ENCODE assay signal across 7 mouse cellular contexts in the genomic region with DNA sequence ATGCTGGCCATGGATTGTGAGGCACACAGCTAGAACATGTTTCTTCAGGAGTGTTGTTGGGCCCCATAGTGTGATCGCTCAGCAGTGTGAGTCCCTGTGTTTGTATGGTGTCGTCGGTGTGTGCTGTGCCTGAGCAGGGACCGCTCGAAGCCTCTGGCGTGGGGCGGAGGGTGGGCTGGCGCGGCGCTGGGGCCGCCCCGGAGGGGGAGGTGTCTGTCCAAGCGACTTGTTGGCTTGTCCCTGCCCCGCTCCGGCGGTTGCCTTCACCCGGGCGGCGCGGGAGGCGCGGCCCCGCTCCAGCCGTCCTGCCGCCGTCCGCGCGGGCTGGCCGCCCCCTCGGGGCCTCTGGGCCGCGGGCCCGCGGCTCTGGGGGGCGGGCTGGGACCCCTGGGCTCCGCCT. TPM values are rescaled to one million over a fixed set of nuclear protein-coding genes. Genes with fewer than 3 reads are reported as not detected.
DNase-seq lines count a peak whose midpoint lies in the region; ATAC-seq and TF ChIP-seq lines count a peak whose summit lies in the region.

No protein-coding gene starts in this region.

- peak; percentile 26 for ATAC-seq in megakaryocyte progenitor cell, adult 5-6 weeks (replicated peaks; ENCODE audit: poor library complexity)

- H3K36me3 ChIP-seq in forebrain, embryonic 10.5 days (replicated peaks) = peaks cover 10% of the 10 kb centered on the region
- H3K36me3 ChIP-seq in testis, adult 2 months (ENCODE audit: control insufficient read depth, insufficient read depth, low read length) = peaks cover 2% of the 10 kb centered on the region

- peak; percentile 78 for TF ChIP-seq POLR2A in testis, adult 2 months (IDR thresholded peaks at IDR 0.05; ENCODE audit: control insufficient read depth, low read depth, low read length)

- H3K27me3 ChIP-seq in forebrain, embryonic 10.5 days (ENCODE audit: poor library complexity, severe bottlenecking) = peaks cover 54% of the 10 kb centered on the region
- no peaks in the 10 kb centered on the region for H3K27me3 ChIP-seq in testis, adult 2 months (ENCODE audit: control insufficient read depth, insufficient read depth, low read length)

- intact Hi-C loops in heart, postnatal 14 days (cut with DNase I) = no loop called here

- peaks cover 78% of the 10 kb centered on the region for H3K4me1 ChIP-seq in forebrain, embryonic 10.5 days
- H3K4me1 ChIP-seq in testis, adult 2 months (ENCODE audit: control insufficient read depth, insufficient read depth, low read length) = peaks cover 47% of the 10 kb centered on the region

- no peaks in the 10 kb centered on the region for H3K9me3 ChIP-seq in forebrain, embryonic 10.5 days

- H3K27ac ChIP-seq in forebrain, embryonic 10.5 days = peak overlapping the region; percentile 86
- H3K27ac ChIP-seq in testis, adult 2 months (ENCODE audit: control insufficient read depth, insufficient read depth, low read depth, low read length) = peak overlapping the region; percentile 72

- H3K4me3 ChIP-seq in forebrain, embryonic 10.5 days = peak overlapping the region; percentile 56
- H3K4me3 ChIP-seq in testis, adult 2 months (ENCODE audit: control insufficient read depth, low read depth, low read length) = peak overlapping the region; percentile 89

- DNase-seq in adrenal gland, adult 2 months = peak; percentile 89
- peak; percentile 46 for DNase-seq in forebrain, embryonic 10.5 days (ENCODE audit: extremely low spot score, low spot score)
- DNase-seq in heart, postnatal 14 days = peak; percentile 87 to 90
- peak; percentile 86 to 91 for DNase-seq in kidney, postnatal 4 days
- DNase-seq in cerebellum, adult 11 months = no peak

- no peak for TF ChIP-seq CTCF in testis, adult 2 months (IDR thresholded peaks at IDR 0.05; ENCODE audit: control insufficient read depth, insufficient read depth, insufficient replicate concordance, low read depth, low read length)

- 3% methylated on average over 37 of the region's 37 CpGs for WGBS in forebrain, embryonic 10.5 days

RNA-seq across cellular contexts. Expression of a gene that starts 24.6 kb away (rescaled TPM):
- 10 to 100 TPM; 29.0 to 29.3 TPM for total RNA-seq in adrenal gland, adult 2 months (2021)
- polyA plus RNA-seq in adrenal gland, adult 2 months (2012; rRNA removed) = 96.3 and 106 TPM in 2 replicates
- polyA plus RNA-seq in forebrain, embryonic 10.5 days (2016; fragmentation: Nextera tagmentation; extraction: Ambion mirVana) = 1.6 and 2.2 TPM in 2 replicates
- total RNA-seq in heart, postnatal 14 days (2021) = 10 to 100 TPM; 24.8 to 25.1 TPM
- 6.3 and 8.0 TPM in 2 replicates for total RNA-seq in megakaryocyte progenitor cell, adult 5-6 weeks (2015)
- total RNA-seq in megakaryocyte progenitor cell, adult 5-6 weeks (2017) = 5.6 and 6.1 TPM in 2 replicates
- polyA plus RNA-seq in testis, adult 2 months (2012; rRNA removed) = 27.7 and 30.5 TPM in 2 replicates
